Mouse (Mus musculus) thymus, postnatal 25 days (tissue): ENCODE data around the gene Cryba4.

Source experiments
- DNase-seq: peaks from one replicate; pipeline ENCODE4 v3.0.0; 2022

Gene Cryba4

DNA sequence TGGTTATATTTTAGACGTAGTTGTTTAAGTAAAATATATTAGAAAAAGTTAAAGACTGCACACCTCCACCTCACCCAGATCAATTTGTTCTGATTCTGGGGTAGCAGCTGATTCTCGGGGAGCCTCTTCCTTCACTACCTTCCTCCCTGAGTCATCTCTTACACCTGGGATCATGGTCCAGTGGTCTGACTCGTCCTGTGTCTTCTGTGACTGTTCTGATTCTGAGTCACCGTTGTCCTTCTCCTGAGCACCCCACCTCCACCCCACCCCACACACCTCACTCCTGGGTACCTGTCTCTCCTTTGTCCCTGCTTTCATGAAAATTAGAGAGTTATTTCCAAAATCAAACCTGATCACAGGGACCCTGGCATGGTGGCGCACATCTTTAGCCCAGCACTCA lies 12.8 kb upstream of the Cryba4 start:
- DNase-seq = no peak

DNA sequence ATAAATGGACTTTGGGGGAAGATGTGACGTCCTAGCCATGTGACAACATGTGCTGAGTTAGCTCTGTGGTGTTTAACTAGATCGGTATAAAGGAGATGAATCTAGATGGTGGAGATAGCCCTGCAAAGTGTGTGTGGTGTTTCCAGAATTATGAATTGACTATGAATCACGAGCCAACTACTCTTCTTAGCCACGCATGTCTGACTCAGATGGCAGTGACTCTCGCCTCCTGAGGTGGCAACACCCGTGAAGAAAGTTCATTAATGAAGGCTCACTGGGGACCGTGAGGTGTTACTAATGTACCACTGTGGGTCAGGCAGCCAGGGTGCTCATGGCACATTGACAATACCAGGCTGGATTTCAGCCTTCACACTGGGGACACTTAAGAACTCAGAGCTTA lies 11.8 kb upstream of the Cryba4 start:
- no peak for DNase-seq

DNA sequence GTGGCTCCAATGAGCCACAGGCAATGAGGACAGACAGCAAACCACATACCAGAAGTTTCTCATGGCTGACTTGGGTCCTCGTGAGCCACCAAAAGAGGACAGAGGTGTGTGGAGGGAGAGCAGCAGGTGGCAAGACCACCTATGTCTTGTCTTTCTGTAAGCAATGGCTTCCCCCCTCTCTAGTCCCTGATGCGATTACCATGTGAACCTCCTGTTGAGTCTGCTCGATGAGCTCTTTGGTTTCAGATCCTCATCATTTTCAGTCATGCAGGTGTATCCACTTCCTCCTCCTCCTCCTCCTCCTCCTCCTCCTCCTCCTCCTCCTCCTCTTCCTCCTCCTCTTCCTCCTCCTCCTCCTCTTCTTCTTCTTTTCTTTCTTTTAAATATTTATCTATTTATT lies 8.5 kb upstream of the Cryba4 start:
- DNase-seq = no peak

DNA sequence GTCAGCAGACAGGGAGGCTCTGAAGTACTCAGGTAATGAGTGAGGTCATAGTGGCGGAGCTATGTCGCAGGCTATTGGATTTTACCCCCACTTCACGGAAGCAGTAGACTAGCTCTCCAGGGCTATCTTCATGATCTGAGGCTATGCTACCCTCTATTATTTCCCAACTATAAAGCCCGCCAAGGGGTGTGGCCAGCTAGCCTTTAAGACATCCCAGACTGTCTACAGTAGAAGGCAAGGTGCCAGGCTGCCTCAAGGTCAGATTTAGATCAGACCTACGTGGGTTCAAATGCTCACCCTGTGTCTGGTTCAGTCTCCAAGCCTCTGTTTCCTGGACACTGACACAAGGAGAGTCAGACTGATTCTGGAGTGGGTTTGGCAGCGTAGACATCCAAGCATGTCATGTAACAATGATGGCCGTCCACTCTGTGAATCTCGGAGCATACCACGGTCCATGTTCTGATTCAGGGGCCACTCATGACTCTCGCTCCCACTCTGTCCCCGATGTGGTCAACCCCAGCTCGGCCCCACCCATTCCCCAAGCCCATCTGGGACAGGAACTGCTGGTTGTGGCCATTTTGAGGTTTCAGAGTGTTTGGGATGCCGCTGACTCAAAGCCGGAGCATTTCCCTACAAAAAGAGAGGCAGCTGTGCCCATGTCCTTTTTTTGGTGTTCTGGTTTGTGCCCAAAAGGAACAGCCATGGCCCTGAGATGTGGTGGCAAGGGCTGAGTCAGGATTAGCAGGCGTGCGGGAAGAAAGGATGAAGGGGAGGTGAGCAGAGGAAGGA lies 7.7 kb upstream of the Cryba4 start:
- DNase-seq = no peak

DNA sequence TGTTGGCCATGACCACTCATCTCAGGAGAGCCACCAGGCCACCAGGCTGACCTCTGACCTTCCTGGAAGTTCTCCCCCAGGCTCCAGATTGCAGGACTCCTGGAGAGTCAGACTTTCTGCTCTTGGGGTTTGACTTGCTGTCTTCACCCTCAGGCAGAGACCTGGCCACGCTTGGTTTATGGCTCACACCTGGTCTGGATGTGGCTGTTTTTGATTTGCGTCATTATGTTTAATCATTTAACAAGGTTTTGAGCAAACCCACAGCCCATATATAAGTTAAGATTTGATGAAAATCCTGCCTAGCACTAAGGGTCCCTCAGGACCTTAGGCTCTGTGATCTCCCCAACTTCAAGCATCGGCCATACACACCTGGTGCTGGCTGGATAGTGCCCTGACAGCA lies 5.6 kb upstream of the Cryba4 start:
- DNase-seq = no peak

DNA sequence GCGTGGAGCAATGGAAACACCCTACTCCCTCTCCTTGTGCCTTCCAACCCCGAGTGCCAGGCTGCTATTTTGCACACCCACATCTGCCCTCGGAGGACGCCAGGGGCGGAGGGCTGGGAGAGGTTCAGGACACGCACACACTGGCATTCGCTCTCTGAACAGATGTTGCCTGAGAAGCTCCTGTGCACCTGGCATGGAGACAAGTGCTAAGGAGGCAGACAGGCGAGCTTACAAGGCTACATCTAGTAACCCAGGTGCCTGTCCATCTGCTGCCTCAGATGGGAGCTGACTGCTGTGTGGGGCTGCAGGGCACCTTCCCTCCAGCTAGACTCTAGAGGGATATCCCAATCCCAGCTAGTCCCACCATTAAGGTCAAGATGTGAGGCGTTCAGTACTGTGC lies 4.1 kb upstream of the Cryba4 start:
- DNase-seq = no peak

DNA sequence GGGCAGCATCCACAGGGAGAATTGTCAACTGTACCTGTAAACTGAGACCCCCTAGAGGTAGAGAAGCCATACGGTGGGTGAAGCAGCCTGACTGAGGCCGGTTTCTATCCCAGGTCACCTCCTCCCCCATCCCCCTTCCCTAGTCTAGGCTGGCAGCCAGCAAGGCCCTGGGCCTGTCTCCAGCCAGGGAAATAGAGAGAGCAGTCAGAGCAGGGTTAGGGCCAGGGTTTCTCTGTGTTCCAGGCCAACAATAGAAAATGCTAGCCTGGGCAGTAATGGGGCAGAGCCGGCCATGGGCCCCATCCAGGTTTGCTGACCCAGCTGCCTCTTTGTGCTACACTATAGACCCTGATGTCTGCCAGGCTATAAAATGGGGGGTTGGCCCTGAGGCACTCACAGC lies 3.1 kb upstream of the Cryba4 start, which contains the start of gene Crybb1:
Crybb1 (plus strand) TSS at position 390 of the 400 bp plus-strand sequence.
- DNase-seq = no peak

DNA sequence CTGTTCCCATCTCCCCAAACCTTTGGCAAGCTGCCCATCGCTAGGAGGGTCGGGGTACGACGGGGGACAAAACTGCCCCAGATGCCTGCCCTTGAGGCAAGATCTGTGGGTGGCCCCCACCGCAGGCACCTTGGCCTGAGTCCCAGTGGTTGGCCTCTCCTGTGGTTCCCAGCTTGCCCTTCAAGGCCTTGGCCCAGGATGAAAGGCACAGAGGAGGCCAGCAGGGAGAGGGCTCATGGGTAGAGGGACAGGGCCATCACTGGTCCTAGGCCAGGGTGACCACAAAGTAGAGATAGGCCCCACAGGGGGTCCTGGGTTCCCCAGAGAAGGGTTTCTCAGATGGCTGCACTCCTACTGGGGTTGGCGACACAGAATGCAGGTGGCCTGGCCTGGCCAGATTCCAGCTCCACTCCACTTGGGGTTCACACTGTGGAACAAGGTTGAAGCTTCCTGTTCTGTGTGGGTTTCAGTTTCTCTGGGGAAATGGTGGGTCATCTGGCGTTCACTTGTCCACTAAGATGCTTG lies 2.0 kb upstream of the Cryba4 start:
- DNase-seq = no peak

DNA sequence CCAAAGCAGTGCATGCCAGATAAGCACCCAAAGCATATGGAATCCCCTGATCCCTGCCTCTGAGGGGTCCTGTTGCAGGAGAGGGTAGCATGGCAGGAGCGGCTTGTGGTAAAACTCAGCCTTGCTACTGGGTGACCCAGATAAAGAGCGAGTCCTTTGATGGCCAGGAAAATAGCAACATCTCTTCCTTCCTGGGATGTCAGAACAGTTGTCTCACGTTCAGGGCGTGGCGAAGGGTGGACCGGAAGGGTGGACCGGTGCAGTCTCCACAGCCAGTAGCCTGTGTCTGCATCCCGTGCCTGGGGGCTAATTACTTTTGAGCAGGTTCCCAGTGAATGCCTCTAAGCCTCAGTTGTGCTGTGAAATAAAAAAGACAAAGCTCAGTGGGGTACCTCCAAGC lies 851 bp upstream of the Cryba4 start:
- no peak for DNase-seq

DNA sequence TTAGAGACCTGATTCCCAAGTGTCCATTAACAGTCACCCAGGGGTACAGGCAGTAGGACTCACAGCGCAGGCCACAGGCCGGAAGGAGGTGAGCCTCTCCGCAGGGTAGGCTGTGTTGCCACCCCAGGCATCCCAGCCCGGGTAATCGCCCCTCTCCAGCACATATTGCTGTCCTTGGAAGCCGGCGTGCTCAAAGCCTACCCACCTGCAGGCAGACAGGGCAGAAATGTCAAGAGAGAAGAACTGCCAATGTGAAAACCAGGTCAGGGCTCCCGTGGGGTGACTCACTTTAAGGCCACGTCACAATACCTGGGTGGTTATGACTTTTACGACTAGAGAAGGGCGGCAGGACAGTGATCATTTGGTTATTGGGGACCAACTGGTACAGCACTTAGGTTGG lies 3.2 kb downstream of the Cryba4 start:
- no peak for DNase-seq

DNA sequence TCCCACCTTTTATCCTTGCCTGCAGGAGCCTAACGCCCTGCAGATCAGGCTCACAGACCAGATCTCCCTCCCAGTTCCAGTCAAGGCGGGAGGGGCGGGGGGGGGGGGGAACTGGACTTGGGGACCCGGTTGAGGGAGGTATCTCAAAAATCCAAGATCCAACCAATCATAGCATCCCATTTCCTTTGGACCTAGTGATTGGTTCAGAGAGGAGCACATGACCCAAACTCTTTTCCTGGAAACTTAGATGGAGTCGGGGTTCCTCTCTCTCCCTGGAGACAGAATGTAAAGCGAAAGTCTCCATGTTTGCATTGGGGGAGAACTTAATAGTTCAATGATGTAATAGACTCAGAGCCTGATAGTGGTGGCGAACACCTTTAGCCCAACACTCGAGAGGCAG lies 4.9 kb downstream of the Cryba4 start:
- no peak for DNase-seq

DNA sequence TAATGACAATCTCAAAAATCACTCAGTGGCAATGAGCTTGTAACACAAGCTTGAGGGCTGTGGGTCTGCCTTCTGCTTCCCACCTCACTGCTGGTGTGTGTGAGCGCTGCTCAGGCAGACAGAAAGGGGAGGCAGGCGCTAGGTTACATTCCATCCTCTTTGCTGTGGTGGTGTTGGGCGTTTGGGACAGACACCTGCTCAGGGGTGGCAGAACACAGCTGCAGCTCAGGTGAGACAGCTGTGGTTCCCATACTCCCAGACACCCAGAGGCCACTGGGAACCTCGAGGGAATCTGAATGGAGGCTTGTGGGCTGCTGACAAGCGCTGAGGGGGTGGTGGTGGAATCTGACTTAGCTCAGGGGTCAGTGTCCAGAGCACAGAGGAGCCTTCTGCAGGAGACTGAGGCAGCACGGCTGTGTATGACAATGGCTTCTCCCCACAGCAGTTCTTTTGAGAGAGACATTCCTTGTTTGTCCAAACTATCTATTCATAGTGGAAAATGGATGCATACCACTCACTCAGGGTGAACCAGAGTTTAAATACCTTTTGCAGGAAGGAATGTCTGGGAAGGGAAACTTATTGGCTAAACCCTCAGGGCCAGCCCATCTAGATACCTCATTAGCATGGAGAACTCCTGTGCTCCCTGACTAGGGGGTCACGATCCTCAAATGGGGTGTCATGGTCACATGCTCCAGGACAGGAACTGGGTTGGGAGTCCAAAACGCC lies 7.3 kb downstream of the Cryba4 start:
- DNase-seq = no peak

DNA sequence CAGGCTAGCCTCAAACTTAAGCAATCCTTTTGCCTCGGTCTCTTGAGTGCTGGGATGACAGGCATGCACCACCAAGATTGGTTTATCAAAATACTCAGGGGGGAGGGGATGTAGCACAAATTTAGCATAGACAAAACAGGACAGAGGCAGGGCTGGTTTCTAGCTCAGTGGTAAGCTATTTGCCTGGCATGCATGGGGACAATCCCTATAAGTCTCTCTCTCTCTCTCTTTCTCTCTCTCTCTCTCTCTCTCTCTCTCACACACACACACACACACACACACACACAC lies 8.1 kb downstream of the Cryba4 start:
- no peak for DNase-seq

DNA sequence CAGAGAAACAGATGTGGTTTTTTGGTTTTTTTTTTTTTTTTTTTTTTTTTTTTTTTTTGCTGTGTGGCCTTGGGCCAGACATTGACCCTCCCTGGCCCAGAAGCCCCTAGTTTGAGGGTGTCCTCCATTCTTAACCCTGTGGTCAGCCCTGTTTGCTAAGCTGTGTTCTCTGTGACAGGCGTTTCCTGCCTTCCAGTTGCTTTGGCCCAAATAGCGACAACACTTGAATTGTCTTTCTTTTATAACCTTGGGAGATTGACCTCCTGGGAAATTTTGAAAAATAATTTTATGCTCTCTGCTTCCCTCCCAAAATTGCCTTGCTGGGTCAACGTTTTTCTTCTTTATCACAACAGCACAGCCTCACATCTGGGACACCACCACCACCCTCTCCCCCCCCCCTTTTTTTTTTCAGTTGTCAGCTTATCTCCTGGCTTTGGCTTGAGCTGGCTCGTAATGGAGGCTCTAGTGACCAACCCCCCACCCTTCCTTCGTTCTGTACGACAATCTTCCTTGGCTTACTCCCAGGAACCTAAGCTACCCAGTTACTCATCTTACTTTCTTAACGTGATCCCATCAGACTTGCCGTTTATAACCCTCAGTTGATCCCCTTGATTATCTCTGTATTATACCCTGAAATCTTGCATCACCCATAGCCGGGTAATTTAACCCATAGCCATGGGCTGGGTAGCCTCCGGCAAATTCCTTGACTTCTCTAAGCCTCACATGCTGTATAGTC lies 8.6 kb downstream of the Cryba4 start:
- DNase-seq = no peak

DNA sequence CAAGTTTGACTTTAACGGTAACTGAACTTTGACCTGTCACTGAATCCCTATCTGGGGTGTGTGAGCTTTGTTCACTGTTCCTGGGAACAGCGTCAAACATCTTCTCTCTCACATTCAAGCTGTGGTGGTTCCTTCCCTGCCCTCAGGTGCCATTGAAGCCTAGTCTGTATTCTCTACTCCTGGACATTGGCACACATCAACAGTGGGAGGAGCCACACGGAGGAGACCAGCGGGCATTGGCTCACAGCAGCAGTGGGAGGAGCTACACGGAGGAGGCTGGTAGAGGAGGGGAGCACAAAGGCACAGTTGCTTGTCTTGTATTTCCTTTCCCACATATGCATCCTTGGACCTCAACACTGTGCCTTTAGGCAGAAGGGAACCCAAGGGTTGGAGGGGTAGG lies 9.3 kb downstream of the Cryba4 start:
- DNase-seq = no peak

DNA sequence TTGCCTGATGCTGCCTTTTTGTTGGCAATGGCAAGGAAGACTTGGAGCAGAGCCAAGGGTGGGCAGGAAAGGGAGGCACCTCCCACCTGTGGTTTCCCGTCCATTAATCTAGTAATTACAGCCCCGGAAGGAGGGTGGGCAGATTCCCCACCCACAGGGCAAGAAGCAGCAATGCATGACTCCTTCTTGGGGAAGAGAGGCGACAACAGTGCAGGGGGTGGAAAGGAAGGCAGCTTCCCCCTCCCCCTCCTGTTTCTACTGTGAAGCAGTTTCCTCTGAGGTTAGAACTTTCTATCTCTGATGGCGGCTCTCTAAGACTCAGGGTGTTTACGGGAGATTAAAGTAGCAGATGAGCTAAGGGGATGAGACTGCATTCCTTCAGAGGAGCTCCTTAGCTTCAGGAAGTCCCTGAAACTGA lies 9.9 kb downstream of the Cryba4 start:
- peak; percentile 31 for DNase-seq

DNA sequence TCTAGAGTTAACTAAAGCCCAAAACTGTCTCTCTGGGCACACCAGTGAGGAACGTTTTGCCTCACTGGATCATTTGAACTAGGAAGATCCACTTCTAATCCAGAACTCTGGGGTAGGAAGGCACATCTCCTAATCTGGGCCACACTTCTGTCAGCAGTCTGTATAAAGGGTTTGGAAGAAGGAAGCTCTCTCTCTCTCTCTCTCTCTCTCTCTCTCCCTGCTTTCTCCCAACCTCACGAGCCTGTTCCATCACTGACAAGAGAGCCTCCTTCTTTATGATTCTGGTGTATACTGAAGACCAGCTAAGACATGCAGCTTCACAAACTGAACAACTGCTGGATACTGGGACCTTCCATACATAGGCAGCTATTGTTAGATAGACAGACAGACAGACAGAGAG lies 10.5 kb downstream of the Cryba4 start:
- no peak for DNase-seq

DNA sequence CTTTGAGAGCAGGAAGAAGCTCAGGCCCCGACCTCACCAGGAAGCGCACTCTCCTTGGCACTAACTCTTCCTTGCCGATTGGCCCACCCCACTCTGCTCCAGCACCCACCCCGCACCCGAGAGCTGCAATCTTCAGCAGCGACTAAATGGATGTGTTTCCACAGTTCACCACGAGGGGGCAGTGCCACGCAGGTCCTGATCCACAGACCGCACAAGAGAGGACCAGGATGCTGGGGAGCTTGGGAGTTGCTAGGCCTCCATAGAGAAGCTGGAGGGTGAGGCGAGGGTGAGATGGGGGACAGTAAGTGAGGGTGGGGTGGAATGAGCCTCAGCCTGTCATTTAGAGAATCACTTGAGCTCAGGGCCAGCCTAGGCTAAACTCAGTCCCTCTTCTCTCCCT lies 11.6 kb downstream of the Cryba4 start:
- DNase-seq = peak; percentile 89

DNA sequence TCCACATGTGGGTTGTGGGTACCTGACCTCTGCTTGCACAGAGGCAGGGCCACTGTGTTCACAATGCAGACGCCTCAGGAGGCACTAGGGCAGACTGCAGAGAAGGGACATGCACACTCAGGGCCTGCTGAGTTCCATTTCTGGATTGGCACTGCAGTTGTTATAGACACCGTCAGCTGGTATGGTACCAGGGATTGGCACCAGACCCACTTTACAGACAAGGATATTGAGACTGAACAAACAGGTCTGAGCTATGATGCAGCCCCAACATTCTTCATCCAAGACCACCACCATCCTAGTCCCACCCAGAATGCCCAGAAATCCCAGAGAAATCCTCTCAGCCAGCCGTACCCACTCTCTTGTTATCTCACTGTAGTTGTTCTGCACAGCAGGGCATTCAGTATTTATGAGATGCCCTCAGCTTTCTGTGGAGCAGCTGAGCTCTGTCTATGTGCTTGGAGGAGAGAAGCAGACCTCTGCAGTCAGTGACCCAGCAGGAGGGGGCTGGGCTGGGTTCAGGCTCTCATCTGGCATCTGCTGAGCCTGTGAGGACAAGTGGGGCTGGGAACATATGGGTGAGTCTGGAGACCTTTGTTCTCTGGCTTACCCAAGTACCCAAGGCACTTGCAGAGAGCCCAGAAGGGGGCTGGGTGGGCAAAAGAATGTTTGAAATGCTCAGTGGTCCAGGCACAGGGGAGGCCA lies 13.4 kb downstream of the Cryba4 start:
- DNase-seq = no peak

DNA sequence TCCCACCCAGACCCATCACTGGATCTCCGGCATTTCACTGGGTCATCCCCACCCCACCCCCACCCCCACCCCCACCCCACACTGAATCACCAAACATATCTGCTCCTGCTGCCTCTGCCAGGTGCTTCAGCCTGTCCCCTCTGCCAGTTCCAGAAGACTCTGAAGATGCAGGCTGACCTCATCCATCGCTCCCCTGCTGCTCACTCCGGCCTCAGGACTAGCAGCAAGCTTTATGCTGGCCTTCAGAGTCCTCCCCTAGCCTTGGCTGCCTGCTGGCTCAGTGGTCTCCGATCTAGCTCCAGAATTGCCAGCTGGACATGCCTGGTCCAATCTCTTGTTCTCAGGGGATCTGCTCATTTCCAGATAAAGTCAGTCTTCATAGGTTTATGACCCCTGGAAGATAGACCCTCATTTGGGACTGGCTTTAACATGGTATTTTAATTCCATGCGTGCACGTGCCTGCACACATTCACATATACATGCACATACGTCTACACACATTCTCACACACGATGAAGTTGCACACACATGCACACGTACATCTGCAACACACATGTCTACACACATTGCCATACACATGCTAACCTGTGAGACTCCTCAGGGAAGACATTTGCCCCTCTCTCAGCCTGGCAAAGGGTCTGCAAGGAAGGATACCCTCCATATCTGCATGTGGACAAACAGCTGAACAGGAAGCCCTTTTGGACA lies 14.3 kb downstream of the Cryba4 start:
- DNase-seq = no peak

DNA sequence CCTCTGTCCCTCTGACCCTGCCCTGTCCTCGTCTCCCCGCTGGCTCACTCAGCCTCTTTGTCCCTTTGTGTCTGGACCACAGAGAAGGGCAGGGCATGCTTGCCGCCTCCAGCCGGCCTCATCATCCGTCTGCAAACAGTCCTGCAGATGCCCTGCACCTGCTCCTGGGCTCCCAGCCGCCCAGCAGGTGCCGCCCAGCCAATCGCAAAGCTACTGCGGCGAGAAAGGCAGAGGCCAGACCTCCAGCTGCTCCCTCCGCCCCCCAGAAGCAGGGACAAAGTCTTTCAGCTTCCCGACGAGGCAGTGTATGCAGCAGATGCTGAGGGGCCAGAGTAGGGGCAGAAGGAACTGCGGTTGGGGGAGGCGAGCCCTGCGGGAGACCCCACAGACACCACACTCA lies 14.9 kb downstream of the Cryba4 start:
- peak; percentile 60 for DNase-seq

DNA sequence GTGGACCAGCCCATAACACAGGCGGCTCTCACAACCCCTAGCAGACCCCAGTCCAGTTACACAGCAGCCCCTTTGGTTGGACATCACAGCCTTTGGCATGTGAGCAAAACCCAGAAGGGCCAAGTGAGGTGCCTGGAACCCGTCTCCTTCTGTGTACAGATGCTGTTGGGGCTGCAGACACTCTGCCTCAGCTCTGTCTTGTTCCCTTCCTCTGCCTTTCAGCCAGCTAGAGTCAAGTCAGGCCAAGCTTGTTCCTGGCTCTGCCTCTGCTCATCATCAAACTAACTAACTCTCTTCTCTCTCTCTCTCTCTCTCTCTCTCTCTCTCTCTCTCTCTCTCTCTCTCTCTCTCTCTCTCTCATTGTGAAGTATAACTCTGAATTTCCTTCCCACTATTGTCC lies 15.7 kb downstream of the Cryba4 start:
- no peak for DNase-seq

DNA sequence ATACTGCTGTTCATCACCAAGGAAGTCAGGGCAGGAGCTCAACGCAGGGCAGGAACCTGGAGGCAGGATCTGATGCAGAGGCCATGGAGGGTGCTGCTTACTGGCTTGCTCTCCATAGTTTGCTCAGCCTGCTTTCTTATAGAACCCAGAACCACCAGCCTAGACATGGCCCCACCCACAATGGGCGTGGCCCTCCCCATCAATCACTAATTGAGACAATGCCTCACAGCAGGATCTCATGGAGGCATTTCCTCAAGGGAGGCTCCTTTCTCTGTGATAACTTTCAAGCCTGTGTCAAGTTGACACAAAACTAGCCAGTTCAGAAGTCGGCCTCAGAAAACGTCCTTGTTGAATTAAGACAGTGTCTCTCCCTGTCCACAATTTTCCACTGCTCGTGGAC lies 16.5 kb downstream of the Cryba4 start:
- no peak for DNase-seq
